9 mouse cellular contexts compared by ENCODE assay signal in genomic region chr9:114415701-114416100, GRCm38 (mm10). TPM values are rescaled to one million over a fixed set of nuclear protein-coding genes. Genes with fewer than 3 reads are reported as not detected.
A peak's percentile ranks its signal among the peaks of the same experiment; 100 is the strongest.
DNase-seq lines count a peak whose midpoint lies in the region; ATAC-seq and TF ChIP-seq lines count a peak whose summit lies in the region.
"Had no signal": no experiment of that assay in that cellular context is flagged by ENCODE, and none has a peak within 500 bp of the region (broad histone marks: within the 10 kb centered on the region; RNA-seq: fewer than 3 reads in every experiment).

No protein-coding gene starts in this region.

- no peak overlapping the region for H3K9ac ChIP-seq in heart, postnatal 0 days (replicated peaks; ENCODE audit: low read depth, low read length)
- no peak overlapping the region for H3K9ac ChIP-seq in midbrain, embryonic 13.5 days (replicated peaks)
- H3K9ac ChIP-seq: embryonic facial prominence, embryonic 12.5 days had no signal

- no peaks in the 10 kb centered on the region for H3K4me1 ChIP-seq in heart, postnatal 0 days (ENCODE audit: control insufficient read depth, insufficient read depth)
- H3K4me1 ChIP-seq in midbrain, embryonic 13.5 days (replicated peaks), result no peaks in the 10 kb centered on the region
- H3K4me1 ChIP-seq: embryonic facial prominence, embryonic 12.5 days had no signal

- H3K4me2 ChIP-seq in heart, postnatal 0 days (ENCODE audit: low read depth, low read length), result no peak overlapping the region
- H3K4me2 ChIP-seq in midbrain, embryonic 13.5 days (replicated peaks), result no peak overlapping the region
- H3K4me2 ChIP-seq: embryonic facial prominence, embryonic 12.5 days had no signal

- no peak overlapping the region for H3K27ac ChIP-seq in heart, postnatal 0 days (ENCODE audit: low read depth)
- H3K27ac ChIP-seq in midbrain, embryonic 13.5 days, result no peak overlapping the region
- H3K27ac ChIP-seq: embryonic facial prominence, embryonic 12.5 days had no signal

- ATAC-seq in heart, postnatal 0 days (ENCODE audit: insufficient read depth, low read depth), result no peak
- peak; percentile 43 for ATAC-seq in CD4-positive, CD25-positive, alpha-beta regulatory T cell, adult 4 months
- ATAC-seq in midbrain, embryonic 13.5 days, result 0 out of 2 replicates have a peak, but pooled peaks have one; percentile 40

- TF ChIP-seq EP300 in heart, postnatal 0 days (IDR thresholded peaks at IDR 0.05; ENCODE audit: low read depth), result no peak

- H3K27me3 ChIP-seq in heart, postnatal 0 days (ENCODE audit: control insufficient read depth, insufficient read depth, low read length), result no peaks in the 10 kb centered on the region
- no peaks in the 10 kb centered on the region for H3K27me3 ChIP-seq in midbrain, embryonic 13.5 days
- H3K27me3 ChIP-seq: embryonic facial prominence, embryonic 12.5 days had no signal

- H3K9me3 ChIP-seq in heart, postnatal 0 days (replicated peaks; ENCODE audit: control insufficient read depth, low read length), result no peaks in the 10 kb centered on the region; the same call in 1 of the 2 replicates
- no peaks in the 10 kb centered on the region for H3K9me3 ChIP-seq in midbrain, embryonic 13.5 days

- peak; percentile 56 for DNase-seq in heart, postnatal 0 days (ENCODE audit: low spot score)
- no peak for DNase-seq in heart, postnatal 25 days (ENCODE audit: low spot score)
- DNase-seq in brain, embryonic 14.5 days (ENCODE audit: low read depth), result peak; percentile 63
- DNase-seq in forelimb bud, embryonic 11.5 days (ENCODE audit: low read depth, low spot score), result peak; percentile 62
- peak; percentile 25 to 51 for DNase-seq in left cerebral cortex, postnatal 10 days (ENCODE audit: extremely low spot score in 1 of 2, low spot score in 2 of 2)
- DNase-seq in thymus, adult 18-20 months, result peak; percentile 42 to 43

- peak; percentile 80 for TF ChIP-seq CTCF in heart, postnatal 0 days (IDR thresholded peaks at IDR 0.05; ENCODE audit: low read depth)
- TF ChIP-seq CTCF in brain, embryonic 14.5 days (IDR thresholded peaks at IDR 0.05; ENCODE audit: borderline replicate concordance, extremely low read depth, insufficient read depth, insufficient read length), result peak; percentile 89

- 0 out of 2 replicates have a peak, but pooled peaks cover 10% of the 10 kb centered on the region for H3K36me3 ChIP-seq in heart, postnatal 0 days (replicated peaks; ENCODE audit: control insufficient read depth, insufficient read depth, low read length)
- 0 out of 2 replicates have a peak, but pooled peaks cover 9% of the 10 kb centered on the region for H3K36me3 ChIP-seq in midbrain, embryonic 13.5 days

- TF ChIP-seq POLR2A in brain, embryonic 14.5 days (IDR thresholded peaks at IDR 0.05; ENCODE audit: borderline replicate concordance, extremely low read depth, insufficient read depth, insufficient read length, poor library complexity, severe bottlenecking), result no peak

- no peak overlapping the region for H3K4me3 ChIP-seq in heart, postnatal 0 days (ENCODE audit: low read depth, low read length)
- no peak overlapping the region for H3K4me3 ChIP-seq in midbrain, embryonic 13.5 days (replicated peaks)
- H3K4me3 ChIP-seq: embryonic facial prominence, embryonic 12.5 days had no signal

- intact Hi-C loops in heart, postnatal 25 days (cut with DNase I), result loop anchor here (5.0 kb wide), 1 partner anchor 167 kb away; no protein-coding TSS in a partner anchor
- intact Hi-C loops in left cerebral cortex, postnatal 10 days (cut with DNase I), result loop anchor here (5.0 kb wide), 2 partner anchors 82 to 167 kb away; no protein-coding TSS in a partner anchor

- WGBS in heart, postnatal 0 days, result 19% methylated on average over 11 of the region's 11 CpGs
- 23% methylated on average over 11 of the region's 11 CpGs for WGBS in midbrain, embryonic 13.5 days

RNA-seq across cellular contexts. Expression of gene Tmppe, which starts 14.8 kb away (rescaled TPM):
- total RNA-seq in heart, postnatal 0 days (2014; rRNA removed; ENCODE audit: low replicate concordance), result 5.4 and 10.0 TPM in 2 replicates
- 3.9 and 4.5 TPM in 2 replicates for polyA plus RNA-seq in heart, postnatal 0 days (2015; fragmentation: Nextera tagmentation; extraction: Ambion mirVana)
- total RNA-seq in heart, postnatal 25 days (2021), result 1 to 10 TPM; 3.4 to 4.2 TPM
- polyA plus RNA-seq in CD4-positive, CD25-positive, alpha-beta regulatory T cell, adult 4 months (2017; shearing (Covaris generic)), result 10 to 100 TPM; 10.9 to 20.8 TPM
- 3.2 and 4.9 TPM in 2 replicates for polyA plus RNA-seq in brain, embryonic 14.5 days (2012; rRNA removed)
- total RNA-seq in left cerebral cortex, postnatal 10 days (2021), result 1 to 10 TPM; 9.4 to 10.0 TPM
- 8.8 and 9.7 TPM in 2 replicates for polyA plus RNA-seq in midbrain, embryonic 13.5 days (2015; fragmentation: Nextera tagmentation; extraction: Ambion mirVana)

RNA-seq across cellular contexts. Expression of gene Glb1, which starts 14.8 kb away (rescaled TPM):
- 29.8 and 43.3 TPM in 2 replicates for total RNA-seq in heart, postnatal 0 days (2014; rRNA removed; ENCODE audit: low replicate concordance)
- polyA plus RNA-seq in heart, postnatal 0 days (2015; fragmentation: Nextera tagmentation; extraction: Ambion mirVana), result 22.0 and 22.8 TPM in 2 replicates
- 10 to 100 TPM; 14.8 to 16.3 TPM for total RNA-seq in heart, postnatal 25 days (2021)
- 10 to 100 TPM; 43.0 to 62.1 TPM for polyA plus RNA-seq in CD4-positive, CD25-positive, alpha-beta regulatory T cell, adult 4 months (2017; shearing (Covaris generic))
- polyA plus RNA-seq in brain, embryonic 14.5 days (2012; rRNA removed), result 25.3 and 27.4 TPM in 2 replicates
- total RNA-seq in left cerebral cortex, postnatal 10 days (2021), result 10 to 100 TPM; 32.2 to 34.3 TPM
- 20.2 and 22.5 TPM in 2 replicates for polyA plus RNA-seq in midbrain, embryonic 13.5 days (2015; fragmentation: Nextera tagmentation; extraction: Ambion mirVana)

RNA-seq across cellular contexts. Expression of gene Crtap, which starts 25.2 kb away (rescaled TPM):
- total RNA-seq in heart, postnatal 0 days (2014; rRNA removed; ENCODE audit: low replicate concordance), result 63.1 and 65.0 TPM in 2 replicates
- 75.8 and 80.6 TPM in 2 replicates for polyA plus RNA-seq in heart, postnatal 0 days (2015; fragmentation: Nextera tagmentation; extraction: Ambion mirVana)
- total RNA-seq in heart, postnatal 25 days (2021), result 10 to 100 TPM; 30.4 to 32.4 TPM
- 1 to 10 TPM; 2.4 to 2.9 TPM for polyA plus RNA-seq in CD4-positive, CD25-positive, alpha-beta regulatory T cell, adult 4 months (2017; shearing (Covaris generic))
- 26.2 and 32.6 TPM in 2 replicates for polyA plus RNA-seq in brain, embryonic 14.5 days (2012; rRNA removed)
- 10 to 100 TPM in 1 of 2 experiments, 1 to 10 TPM in 1; 8.7 to 10.4 TPM for total RNA-seq in left cerebral cortex, postnatal 10 days (2021)
- 17.6 and 18.2 TPM in 2 replicates for polyA plus RNA-seq in midbrain, embryonic 13.5 days (2015; fragmentation: Nextera tagmentation; extraction: Ambion mirVana)
